Mouse (Mus musculus): Measurements from ENCODE around the gene Olfr1152.

The Olfr1152 gene

DNA sequence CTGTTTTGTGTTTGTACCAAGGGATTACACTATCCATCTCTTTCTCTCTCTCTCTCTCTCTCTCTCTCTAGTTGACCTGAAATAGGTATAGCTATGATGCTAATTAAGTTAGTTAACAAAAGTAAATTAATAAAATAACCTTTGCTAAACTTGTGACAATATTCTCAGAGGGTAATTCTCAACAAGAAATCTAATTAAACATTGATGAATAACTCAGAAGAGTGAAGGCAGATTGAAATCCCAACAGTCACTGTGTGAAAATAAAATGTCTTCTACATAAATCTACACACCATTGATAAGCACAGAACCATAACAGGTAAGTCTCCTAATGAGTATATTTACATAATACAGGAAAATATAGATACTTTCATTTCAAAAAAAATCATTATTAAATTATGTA, at the start of gene Olfr1152:
Gene Olfr1152 (plus strand): TSS at position 301 of the 400 bp plus-strand sequence.
- in situ Hi-C loops (cut with MboI, MseI): no loop called here

DNA sequence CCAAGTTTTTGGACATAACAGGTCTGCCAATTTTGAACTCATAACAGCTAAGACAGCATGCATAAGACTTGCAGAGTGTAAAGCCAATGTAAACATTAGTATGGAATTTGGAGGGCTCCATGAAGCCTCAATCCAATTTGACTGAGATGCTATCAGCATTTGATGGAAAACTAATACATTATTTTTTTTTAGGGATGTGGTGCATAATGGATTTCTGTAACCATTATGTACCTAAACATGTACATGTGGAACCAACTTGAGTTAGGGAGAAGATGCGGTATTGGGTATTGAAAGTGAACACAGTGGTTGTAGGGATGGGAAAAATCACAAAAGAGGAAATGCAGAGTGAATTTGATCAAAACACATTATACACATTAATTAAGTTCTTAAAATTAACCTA, 36.1 kb upstream of the Olfr1152 start, which contains the start of gene Olfr1148:
Gene Olfr1148 (plus strand): TSS at position 301 of the 400 bp plus-strand sequence.
- in situ Hi-C loops (cut with MboI, MseI): no loop called here

GRCm38 (mm10) chr2:87843693-87844092, 22.6 kb upstream of the Olfr1152 start, which contains the start of gene Olfr1150-ps1:
Olfr1150-ps1 (plus strand) TSS chr2:87843993.
- in situ Hi-C loops (cut with MboI, MseI): no loop called here

DNA sequence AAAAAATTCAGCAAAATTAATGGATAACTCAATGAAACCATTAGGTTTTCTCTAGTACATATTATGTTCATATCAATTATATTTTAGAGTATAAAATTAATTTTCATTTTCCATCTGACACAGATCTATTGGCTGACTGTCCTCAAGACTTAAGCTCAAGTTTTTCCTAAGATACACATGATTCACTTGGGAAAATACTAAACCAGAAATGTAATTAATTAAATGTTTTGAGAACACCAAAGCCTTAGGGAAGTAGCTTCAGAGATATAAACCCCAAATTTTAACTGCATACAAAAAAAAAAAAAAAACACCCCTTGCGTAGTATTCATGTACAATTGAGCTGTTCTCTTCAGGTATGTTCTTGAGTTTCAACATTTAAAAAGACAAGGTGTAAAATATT, 10.7 kb upstream of the Olfr1152 start, which contains the start of gene Olfr1151:
Gene Olfr1151 (plus strand): TSS at position 301 of the 400 bp plus-strand sequence.
- in situ Hi-C loops (cut with MboI, MseI): no loop called here

GRCm38 (mm10) chr2:87894662-87895061, 28.4 kb downstream of the Olfr1152 start, which contains the start of gene Olfr1153:
Olfr1153 (plus strand) TSS chr2:87894962.
- in situ Hi-C loops (cut with MboI, MseI): loop anchor here (25.0 kb wide), 1 partner anchor 1443 kb away; the partner anchor contains the start of genes Olfr1232 and Olfr1233

DNA sequence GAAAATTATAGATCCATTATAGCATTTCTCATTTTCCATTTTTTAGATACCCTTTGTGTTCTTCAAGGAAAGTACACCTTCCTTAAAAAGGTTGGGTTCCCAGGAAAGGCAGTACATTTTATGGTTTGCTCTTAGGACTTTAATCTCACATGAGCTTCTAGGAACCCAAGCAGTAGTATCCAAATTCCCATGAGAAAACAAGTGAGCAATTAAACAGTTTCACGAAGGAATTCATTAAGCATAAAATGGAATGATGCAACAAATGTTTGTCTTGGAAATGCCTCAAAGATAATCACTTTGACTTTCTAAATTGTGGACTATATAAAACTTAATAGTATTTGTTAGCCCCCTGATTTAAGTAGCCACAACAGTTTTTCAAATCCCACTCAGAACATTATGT, 38.8 kb downstream of the Olfr1152 start, which contains the start of gene Olfr1154:
Gene Olfr1154 (minus strand): TSS at position 101 of the 400 bp plus-strand sequence.
- in situ Hi-C loops (cut with MboI, MseI): no loop called here
